In genomic region chr10:79221606-79222005, GRCm38 (mm10) we compare ENCODE assay signal across 51 mouse cellular contexts. TPM values are rescaled to one million over a fixed set of nuclear protein-coding genes. Genes with fewer than 3 reads are reported as not detected.
"Had no signal": no experiment of that assay in that cellular context is flagged by ENCODE, and none has a peak within 500 bp of the region (broad histone marks: within the 10 kb centered on the region; RNA-seq: fewer than 3 reads in every experiment).

No protein-coding gene starts in this region.

- H3K9me3 ChIP-seq: heart, embryonic 12.5 days; heart, embryonic 13.5 days; heart, embryonic 15.5 days; hindbrain, embryonic 10.5 days; hindbrain, embryonic 12.5 days; hindbrain, embryonic 13.5 days; hindbrain, embryonic 15.5 days; intestine, embryonic 15.5 days; kidney, embryonic 15.5 days had no signal

- ATAC-seq: hindbrain, embryonic 16.5 days; hindbrain, postnatal 0 days; inflammation-experienced regulatory T-cells, adult 6 months; intestine, embryonic 15.5 days; intestine, embryonic 16.5 days; intestine, postnatal 0 days had no signal

- H3K27ac ChIP-seq: heart, embryonic 13.5 days; heart, embryonic 15.5 days; hindbrain, embryonic 10.5 days; hindbrain, embryonic 12.5 days; hindbrain, embryonic 13.5 days; hindbrain, embryonic 14.5 days; hindbrain, embryonic 15.5 days; hindbrain, postnatal 0 days; intestine, embryonic 15.5 days; kidney, embryonic 15.5 days; kidney, postnatal 0 days; layer of hippocampus, adult 2 months; left cerebral cortex, adult 2 months had no signal

- H3K27me3 ChIP-seq: heart, embryonic 12.5 days; heart, embryonic 13.5 days; heart, embryonic 15.5 days; hindbrain, embryonic 12.5 days; hindbrain, embryonic 13.5 days; hindbrain, embryonic 15.5 days; intestine, embryonic 15.5 days; kidney, embryonic 15.5 days had no signal

- H3K36me3 ChIP-seq: heart, embryonic 12.5 days; heart, embryonic 13.5 days; heart, embryonic 15.5 days; hindbrain, embryonic 10.5 days; hindbrain, embryonic 12.5 days; hindbrain, embryonic 13.5 days; hindbrain, embryonic 15.5 days; intestine, embryonic 15.5 days; kidney, embryonic 15.5 days had no signal

- H3K4me1 ChIP-seq: heart, embryonic 12.5 days; heart, embryonic 13.5 days; heart, embryonic 15.5 days; hindbrain, embryonic 10.5 days; hindbrain, embryonic 12.5 days; hindbrain, embryonic 13.5 days; hindbrain, embryonic 15.5 days; intestine, embryonic 15.5 days; kidney, embryonic 15.5 days had no signal

- H3K4me2 ChIP-seq: heart, embryonic 11.5 days; heart, embryonic 12.5 days; heart, embryonic 13.5 days; heart, embryonic 15.5 days; hindbrain, embryonic 12.5 days; hindbrain, embryonic 13.5 days; hindbrain, embryonic 14.5 days; hindbrain, embryonic 15.5 days; intestine, embryonic 15.5 days; kidney, embryonic 15.5 days had no signal

- H3K4me3 ChIP-seq: heart, embryonic 12.5 days; heart, embryonic 13.5 days; heart, embryonic 15.5 days; hindbrain, embryonic 10.5 days; hindbrain, embryonic 12.5 days; hindbrain, embryonic 13.5 days; hindbrain, embryonic 15.5 days; intestine, embryonic 15.5 days; kidney, embryonic 15.5 days; layer of hippocampus, adult 2 months; left cerebral cortex, adult 2 months had no signal

- H3K9ac ChIP-seq: heart, embryonic 12.5 days; heart, embryonic 13.5 days; heart, embryonic 15.5 days; hindbrain, embryonic 12.5 days; hindbrain, embryonic 13.5 days; hindbrain, embryonic 14.5 days; hindbrain, embryonic 15.5 days; intestine, embryonic 15.5 days; kidney, embryonic 15.5 days had no signal

- DNase-seq: heart, postnatal 10 days; heart, postnatal 14 days; heart, postnatal 36 days; heart, postnatal 4 days; kidney, adult 11 months; kidney, adult 18-20 months; kidney, adult 2 months; kidney, adult 8-10 months; kidney, adult 9 months; kidney, postnatal 10 days; kidney, postnatal 14 days; kidney, postnatal 25 days; kidney, postnatal 36 days; kidney, postnatal 4 days; layer of hippocampus, adult 9-11 months; layer of hippocampus, postnatal 36 days had no signal

RNA-seq across cellular contexts. Expression of gene Vmn2r81, which starts 25.9 kb away (rescaled TPM):
- total RNA-seq: heart, postnatal 10 days; heart, postnatal 14 days; heart, postnatal 25 days; heart, postnatal 36 days; heart, postnatal 4 days; hematopoietic stem cell, adult 5-6 weeks; hindbrain, postnatal 0 days; layer of hippocampus, adult 18-20 months; layer of hippocampus, adult 2 months; layer of hippocampus, adult 8-10 months; layer of hippocampus, postnatal 14 days; layer of hippocampus, postnatal 25 days; layer of hippocampus, postnatal 36 days; left cerebral cortex, adult 18-20 months; left cerebral cortex, adult 2 months; left cerebral cortex, adult 8-10 months had no signal
- polyA plus RNA-seq: heart, embryonic 11.5 days; heart, embryonic 12.5 days; heart, embryonic 13.5 days; heart, embryonic 14.5 days; heart, embryonic 15.5 days; heart, embryonic 16.5 days; heart, postnatal 0 days; hindbrain, embryonic 10.5 days; hindbrain, embryonic 11.5 days; hindbrain, embryonic 12.5 days; hindbrain, embryonic 13.5 days; hindbrain, embryonic 14.5 days; hindbrain, embryonic 15.5 days; hindbrain, embryonic 16.5 days; hindbrain, postnatal 0 days; inflammation-experienced regulatory T-cells, adult 6 months; intestine, embryonic 14.5 days; intestine, embryonic 15.5 days; intestine, embryonic 16.5 days; intestine, postnatal 0 days; kidney, adult 2 months; kidney, embryonic 14.5 days; kidney, embryonic 15.5 days; kidney, embryonic 16.5 days; kidney, postnatal 0 days; large intestine, adult 2 months had no signal
